Mouse (Mus musculus): ENCODE data around the gene 1700030K09Rik. TPM values are rescaled to one million over a fixed set of nuclear protein-coding genes. Genes with fewer than 3 reads are reported as not detected.

Gene 1700030K09Rik
- polyA plus RNA-seq, 1 experiment from 2014 or later = 16.2 TPM

- Histone ChIP-seq H3K9ac (replicated peaks; ENCODE audit: low read depth, low read length) (no peak overlapping the region), H3K27me3 (ENCODE audit: control insufficient read depth, insufficient read depth, low read length) (no peaks in the 10 kb centered on the region), H3K4me2 (replicated peaks; ENCODE audit: low read depth, low read length) (no peak overlapping the region), H3K4me3 (ENCODE audit: low read depth, low read length) (no peak overlapping the region), H3K36me3 (ENCODE audit: control insufficient read depth, insufficient read depth, low read length) (0 out of 2 replicates have a peak, but pooled peaks cover 4% of the 10 kb centered on the region), H3K9me3 (ENCODE audit: control insufficient read depth, low read depth, low read length) (no peaks in the 10 kb centered on the region), H3K4me1 (ENCODE audit: control insufficient read depth, insufficient read depth, low read length) (no peaks in the 10 kb centered on the region), H3K27ac (ENCODE audit: low read length) (no peak overlapping the region)
- no peak for ATAC-seq (ENCODE audit: insufficient number of reproducible peaks, insufficient read depth, low FRiP score, low read depth)
These were observed 60.5 kb downstream of the 1700030K09Rik start for GRCm38 (mm10) chr8:72504137-72504536.

- Histone ChIP-seq H3K9me3 (ENCODE audit: control insufficient read depth, low read depth, low read length) (no peaks in the 10 kb centered on the region), H3K27ac (ENCODE audit: low read length) (no peak overlapping the region), H3K4me3 (ENCODE audit: low read depth, low read length) (no peak overlapping the region), H3K4me1 (ENCODE audit: control insufficient read depth, insufficient read depth, low read length) (no peaks in the 10 kb centered on the region), H3K36me3 (ENCODE audit: control insufficient read depth, insufficient read depth, low read length) (0 out of 2 replicates have a peak, but pooled peaks cover 4% of the 10 kb centered on the region), H3K9ac (replicated peaks; ENCODE audit: low read depth, low read length) (no peak overlapping the region), H3K27me3 (ENCODE audit: control insufficient read depth, insufficient read depth, low read length) (no peaks in the 10 kb centered on the region), H3K4me2 (replicated peaks; ENCODE audit: low read depth, low read length) (no peak overlapping the region)
- no peak for ATAC-seq (ENCODE audit: insufficient number of reproducible peaks, insufficient read depth, low FRiP score, low read depth)
These were observed 61.1 kb downstream of the 1700030K09Rik start for GRCm38 (mm10) chr8:72504637-72505314.

- H3K27ac ChIP-seq (ENCODE audit: low read length) = no peak overlapping the region
- 0 out of 2 replicates have a peak, but pooled peaks cover 4% of the 10 kb centered on the region for H3K36me3 ChIP-seq (ENCODE audit: control insufficient read depth, insufficient read depth, low read length)
- no peak overlapping the region for H3K4me3 ChIP-seq (ENCODE audit: low read depth, low read length)
- no peak overlapping the region for H3K9ac ChIP-seq (replicated peaks; ENCODE audit: low read depth, low read length)
- ATAC-seq (ENCODE audit: insufficient number of reproducible peaks, insufficient read depth, low FRiP score, low read depth) = no peak
- no peak overlapping the region for H3K4me2 ChIP-seq (replicated peaks; ENCODE audit: low read depth, low read length)
- H3K4me1 ChIP-seq (ENCODE audit: control insufficient read depth, insufficient read depth, low read length) = no peaks in the 10 kb centered on the region
- WGBS = 80% methylated on average over 1 of the region's 1 CpGs
- no peaks in the 10 kb centered on the region for H3K9me3 ChIP-seq (ENCODE audit: control insufficient read depth, low read depth, low read length)
- H3K27me3 ChIP-seq (ENCODE audit: control insufficient read depth, insufficient read depth, low read length) = no peaks in the 10 kb centered on the region
These were observed 63.8 kb downstream of the 1700030K09Rik start for GRCm38 (mm10) chr8:72507505-72507904.

Small RNA genes within 50 kb of the gene (microRNA-seq; reads per million reads assigned to microRNA genes)
- gene Mir7068 = 1.6 reads per million

Other genes starting within 250 kb of the 1700030K09Rik start
- gene Cib3, start 231.0 kb upstream of the 1700030K09Rik start, polyA plus RNA-seq (2014; fragmentation: Nextera tagmentation; extraction: Ambion mirVana) = not detected in 2 replicates
- gene Gm11034, start 230.2 kb upstream of the 1700030K09Rik start, polyA plus RNA-seq (2014; fragmentation: Nextera tagmentation; extraction: Ambion mirVana) = not detected in 2 replicates
- gene Fam32a, start 224.2 kb upstream of the 1700030K09Rik start, polyA plus RNA-seq (2014; fragmentation: Nextera tagmentation; extraction: Ambion mirVana) = 66.9 and 75.5 TPM in 2 replicates
- 101 and 109 TPM in 2 replicates for gene Ap1m1, start 203.9 kb upstream of the 1700030K09Rik start, polyA plus RNA-seq (2014; fragmentation: Nextera tagmentation; extraction: Ambion mirVana)
- gene Gm10282, start 138.6 kb upstream of the 1700030K09Rik start, polyA plus RNA-seq (2014; fragmentation: Nextera tagmentation; extraction: Ambion mirVana) = 27.2 and 32.7 TPM in 2 replicates
- gene Klf2, start 124.8 kb upstream of the 1700030K09Rik start, polyA plus RNA-seq (2014; fragmentation: Nextera tagmentation; extraction: Ambion mirVana) = 6.4 and 6.6 TPM in 2 replicates
- gene Eps15l1, start 22.4 kb upstream of the 1700030K09Rik start, polyA plus RNA-seq (2014; fragmentation: Nextera tagmentation; extraction: Ambion mirVana) = 67.6 and 68.2 TPM in 2 replicates
- gene Calr3, start within 50 bp of the 1700030K09Rik start, polyA plus RNA-seq (2014; fragmentation: Nextera tagmentation; extraction: Ambion mirVana) = 3.1 and 3.2 TPM in 2 replicates
- 57.3 and 60.9 TPM in 2 replicates for gene Cherp, start 31.3 kb downstream of the 1700030K09Rik start, polyA plus RNA-seq (2014; fragmentation: Nextera tagmentation; extraction: Ambion mirVana)
- gene Slc35e1, start 48.7 kb downstream of the 1700030K09Rik start, polyA plus RNA-seq (2014; fragmentation: Nextera tagmentation; extraction: Ambion mirVana) = 10.7 and 11.2 TPM in 2 replicates
- gene Med26, start 104.4 kb downstream of the 1700030K09Rik start, polyA plus RNA-seq (2014; fragmentation: Nextera tagmentation; extraction: Ambion mirVana) = 10.8 and 13.3 TPM in 2 replicates
- gene Smim7, start 127.2 kb downstream of the 1700030K09Rik start, polyA plus RNA-seq (2014; fragmentation: Nextera tagmentation; extraction: Ambion mirVana) = 150 and 154 TPM in 2 replicates
- gene Tmem38a, start 128.2 kb downstream of the 1700030K09Rik start, polyA plus RNA-seq (2014; fragmentation: Nextera tagmentation; extraction: Ambion mirVana) = 22.6 and 26.9 TPM in 2 replicates
- 0.14 TPM in 2 replicates for gene Nwd1, start 202.8 kb downstream of the 1700030K09Rik start, polyA plus RNA-seq (2014; fragmentation: Nextera tagmentation; extraction: Ambion mirVana)

Measured in stomach, embryonic 14.5 days (tissue).